Mouse (Mus musculus): ENCODE measurements around the gene Narf. TPM values are rescaled to one million over a fixed set of nuclear protein-coding genes. Genes with fewer than 3 reads are reported as not detected.

Narf gene
- polyA plus RNA-seq, 1 experiment from 2014 or later, result 68.8 TPM

DNA sequence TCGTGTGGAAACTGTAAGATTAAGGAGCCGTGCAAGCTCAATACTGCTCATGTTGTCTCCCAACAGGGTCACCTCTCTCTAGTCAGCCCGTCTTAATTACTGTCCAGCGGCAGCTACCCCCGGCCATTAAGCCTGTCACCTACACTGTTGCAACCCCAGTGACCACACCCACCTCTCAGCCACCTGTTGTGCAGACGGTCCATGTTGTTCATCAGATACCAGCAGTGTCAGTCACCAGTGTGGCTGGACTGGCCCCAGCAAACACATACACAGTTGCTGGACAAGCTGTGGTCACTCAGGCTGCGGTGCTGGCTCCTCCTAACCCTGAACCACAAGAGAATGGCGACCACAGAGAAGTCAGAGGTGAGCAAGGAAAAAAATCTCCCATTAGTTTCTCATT is 61.4 kb downstream of the Narf start:
- DNase-seq (ENCODE audit: low spot score), result no peak
- Histone ChIP-seq H3K36me3 (ENCODE audit: control insufficient read depth, insufficient read depth, low read length) (peaks cover 29% of the 10 kb centered on the region), H3K4me3 (ENCODE audit: low read depth, low read length) (no peak overlapping the region), H3K27ac (replicated peaks; ENCODE audit: low read depth, low read length) (no peak overlapping the region), H3K4me2 (ENCODE audit: low read depth, severe bottlenecking) (no peak overlapping the region), H3K27me3 (ENCODE audit: control insufficient read depth, insufficient read depth, low read length) (no peaks in the 10 kb centered on the region), H3K4me1 (ENCODE audit: control insufficient read depth, insufficient read depth, low read length) (no peaks in the 10 kb centered on the region), H3K9me3 (ENCODE audit: control insufficient read depth, low read length) (no peaks in the 10 kb centered on the region), H3K9ac (ENCODE audit: low read length) (no peak overlapping the region)
- no peak for ATAC-seq (ENCODE audit: insufficient number of reproducible peaks, low FRiP score, low TSS enrichment, low read depth)
- 93% methylated on average over 8 of the region's 8 CpGs for WGBS

DNA sequence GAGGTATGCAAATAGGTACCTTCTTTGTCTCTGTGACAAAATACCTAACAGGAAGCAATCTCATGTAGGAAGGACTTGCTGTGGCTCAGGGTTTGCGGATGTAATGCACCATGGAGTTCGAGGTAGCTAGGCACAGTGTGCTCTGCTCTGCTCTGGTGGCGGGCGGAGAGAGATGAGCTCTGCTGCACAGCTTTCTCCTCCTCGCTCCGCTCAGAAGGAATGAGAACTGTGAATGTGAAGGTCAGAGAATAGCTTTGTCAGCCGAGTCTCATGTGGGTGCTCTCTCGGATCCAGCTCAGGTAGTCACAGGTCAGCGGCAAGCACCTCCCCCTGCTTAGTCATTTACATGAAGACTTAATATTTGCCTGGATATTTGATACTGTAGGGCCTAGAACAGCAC is 63.2 kb downstream of the Narf start:
- no peaks in the 10 kb centered on the region for H3K27me3 ChIP-seq (ENCODE audit: control insufficient read depth, insufficient read depth, low read length)
- ATAC-seq (ENCODE audit: insufficient number of reproducible peaks, low FRiP score, low TSS enrichment, low read depth) (no peak), DNase-seq (ENCODE audit: low spot score) (no peak)
- H3K9me3 ChIP-seq (ENCODE audit: control insufficient read depth, low read length), result no peaks in the 10 kb centered on the region
- no peak overlapping the region for H3K27ac ChIP-seq (replicated peaks; ENCODE audit: low read depth, low read length)
- peaks cover 36% of the 10 kb centered on the region for H3K36me3 ChIP-seq (ENCODE audit: control insufficient read depth, insufficient read depth, low read length)
- H3K4me3 ChIP-seq (ENCODE audit: low read depth, low read length), result no peak overlapping the region
- no peak overlapping the region for H3K4me2 ChIP-seq (ENCODE audit: low read depth, severe bottlenecking)
- H3K4me1 ChIP-seq (ENCODE audit: control insufficient read depth, insufficient read depth, low read length), result no peaks in the 10 kb centered on the region
- no peak overlapping the region for H3K9ac ChIP-seq (ENCODE audit: low read length)
- 92% methylated on average over 9 of the region's 9 CpGs for WGBS

DNA sequence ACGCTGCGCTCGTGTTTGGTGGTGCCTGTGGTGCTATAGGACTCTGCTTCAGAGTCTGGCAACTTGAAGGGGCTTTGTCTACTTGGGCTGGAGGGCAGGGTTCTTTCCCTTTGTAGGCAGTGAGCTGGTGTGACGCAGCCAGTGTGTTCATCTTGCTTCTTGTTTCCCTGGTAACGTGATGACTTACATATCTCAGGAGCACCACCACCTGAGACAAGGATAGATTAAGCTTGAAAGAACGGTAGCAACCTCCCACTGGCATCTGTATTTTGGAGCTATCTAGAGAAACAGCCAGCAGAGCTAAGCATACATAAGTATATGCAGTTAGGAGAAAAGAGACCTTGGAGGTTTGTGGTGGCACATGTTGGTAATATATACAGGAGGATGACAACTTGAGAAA is 68.3 kb downstream of the Narf start:
- H3K4me1 ChIP-seq (ENCODE audit: control insufficient read depth, insufficient read depth, low read length), result no peaks in the 10 kb centered on the region
- no peak overlapping the region for H3K4me2 ChIP-seq (ENCODE audit: low read depth, severe bottlenecking)
- H3K27ac ChIP-seq (replicated peaks; ENCODE audit: low read depth, low read length), result no peak overlapping the region
- ATAC-seq (ENCODE audit: insufficient number of reproducible peaks, low FRiP score, low TSS enrichment, low read depth) (no peak), DNase-seq (ENCODE audit: low spot score) (no peak)
- WGBS, result 95% methylated on average over 6 of the region's 6 CpGs
- peaks cover 37% of the 10 kb centered on the region for H3K36me3 ChIP-seq (ENCODE audit: control insufficient read depth, insufficient read depth, low read length)
- no peak overlapping the region for H3K9ac ChIP-seq (ENCODE audit: low read length)
- no peak overlapping the region for H3K4me3 ChIP-seq (ENCODE audit: low read depth, low read length)
- no peaks in the 10 kb centered on the region for H3K27me3 ChIP-seq (ENCODE audit: control insufficient read depth, insufficient read depth, low read length)
- H3K9me3 ChIP-seq (ENCODE audit: control insufficient read depth, low read length), result no peaks in the 10 kb centered on the region

Other genes starting within 250 kb of the Narf start
- gene Csnk1d, start 245.9 kb upstream of the Narf start, polyA plus RNA-seq (2014; fragmentation: Nextera tagmentation; extraction: Ambion mirVana), result 67.1 and 84.5 TPM in 2 replicates
- gene Cd7, start 197.8 kb upstream of the Narf start, polyA plus RNA-seq (2014; fragmentation: Nextera tagmentation; extraction: Ambion mirVana), result 0.47 TPM in 1 of 2 replicates, not detected in the other
- not detected in 2 replicates for gene Sectm1b, start 173.7 kb upstream of the Narf start, polyA plus RNA-seq (2014; fragmentation: Nextera tagmentation; extraction: Ambion mirVana)
- not detected in 2 replicates for gene Sectm1a, start 156.0 kb upstream of the Narf start, polyA plus RNA-seq (2014; fragmentation: Nextera tagmentation; extraction: Ambion mirVana)
- gene Tex19.2, start 118.6 kb upstream of the Narf start, polyA plus RNA-seq (2014; fragmentation: Nextera tagmentation; extraction: Ambion mirVana), result not detected in 2 replicates
- gene Tex19.1, start 91.1 kb upstream of the Narf start, polyA plus RNA-seq (2014; fragmentation: Nextera tagmentation; extraction: Ambion mirVana), result 0.21 TPM in 1 of 2 replicates, not detected in the other
- gene Uts2r, start 77.0 kb upstream of the Narf start, polyA plus RNA-seq (2014; fragmentation: Nextera tagmentation; extraction: Ambion mirVana), result 0.14 TPM in 1 of 2 replicates, not detected in the other
- gene Hexdc, start 32.8 kb upstream of the Narf start, polyA plus RNA-seq (2014; fragmentation: Nextera tagmentation; extraction: Ambion mirVana), result 6.5 and 6.6 TPM in 2 replicates
- 13.4 and 15.3 TPM in 2 replicates for gene Ogfod3, start 32.5 kb upstream of the Narf start, polyA plus RNA-seq (2014; fragmentation: Nextera tagmentation; extraction: Ambion mirVana)
- gene Cybc1, start 7.9 kb upstream of the Narf start, polyA plus RNA-seq (2014; fragmentation: Nextera tagmentation; extraction: Ambion mirVana), result 35.0 and 36.7 TPM in 2 replicates
- 13.6 and 16.1 TPM in 2 replicates for gene Foxk2, start 22.7 kb downstream of the Narf start, polyA plus RNA-seq (2014; fragmentation: Nextera tagmentation; extraction: Ambion mirVana)
- gene Wdr45b, start 117.2 kb downstream of the Narf start, polyA plus RNA-seq (2014; fragmentation: Nextera tagmentation; extraction: Ambion mirVana), result 110 and 116 TPM in 2 replicates
- gene Rab40b, start 151.0 kb downstream of the Narf start, polyA plus RNA-seq (2014; fragmentation: Nextera tagmentation; extraction: Ambion mirVana), result 2.5 and 3.3 TPM in 2 replicates
- gene Fn3krp, start 184.1 kb downstream of the Narf start, polyA plus RNA-seq (2014; fragmentation: Nextera tagmentation; extraction: Ambion mirVana), result 7.8 and 8.3 TPM in 2 replicates
- 0.45 and 0.55 TPM in 2 replicates for gene Fn3k, start 197.7 kb downstream of the Narf start, polyA plus RNA-seq (2014; fragmentation: Nextera tagmentation; extraction: Ambion mirVana)
- gene Tbcd, start 214.7 kb downstream of the Narf start, polyA plus RNA-seq (2014; fragmentation: Nextera tagmentation; extraction: Ambion mirVana), result 35.4 and 36.3 TPM in 2 replicates